Mouse (Mus musculus): ENCODE results near the gene Lipm. TPM values are rescaled to one million over a fixed set of nuclear protein-coding genes. Genes with fewer than 3 reads are reported as not detected.

Lipm gene
- total RNA-seq (2023) = not detected

GRCm38 (mm10) chr19:34100633-34101032, at the start of gene Lipm:
Gene Lipm (plus strand): TSS chr19:34100933.

GRCm38 (mm10) chr19:34066779-34067472, 33.8 kb upstream of the Lipm start, which contains the start of gene Lipn:
Gene Lipn (plus strand): TSS chr19:34067358.

GRCm38 (mm10) chr19:34165891-34166290, 65.2 kb downstream of the Lipm start, which contains the start of gene Ankrd22:
Gene Ankrd22 (minus strand): TSS chr19:34166053.

Other genes starting within 250 kb of the Lipm start
- not detected for gene Lipf, start 139.7 kb upstream of the Lipm start, total RNA-seq (2023)
- gene Lipk, start 92.6 kb upstream of the Lipm start, total RNA-seq (2023) = not detected
- under 1 TPM in 1 of 2 experiments, not detected in 1; 0.82 TPM for gene Lipn, start 33.6 kb upstream of the Lipm start, total RNA-seq (2023)
- 10 to 100 TPM; 47.3 to 59.8 TPM for gene Ankrd22, start 65.1 kb downstream of the Lipm start, total RNA-seq (2023)
- 10 to 100 TPM; 22.4 to 22.5 TPM for gene Stambpl1, start 91.3 kb downstream of the Lipm start, total RNA-seq (2023)
- 10 to 100 TPM; 23.8 to 28.4 TPM for gene Acta2, start 154.7 kb downstream of the Lipm start, total RNA-seq (2023)
- gene Fas, start 189.7 kb downstream of the Lipm start, total RNA-seq (2023) = 10 to 100 TPM; 40.1 to 44.2 TPM